Mouse (Mus musculus) cerebellum, postnatal 25 days (tissue): ENCODE data around the gene Tmem213.

Source experiments
- DNase-seq, 2 experiments: peaks; one replicate each; pipeline ENCODE4 v3.0.0; 2021; ENCODE audit warnings: mixed read lengths in 2 of 2

Tmem213 gene

GRCm38 (mm10) chr6:38159576-38159975 is 50.5 kb downstream of the Tmem213 start:
- no peak for DNase-seq

- DNase-seq: peak; percentile 86 to 94
These were observed 51.0 kb downstream of the Tmem213 start for GRCm38 (mm10) chr6:38160102-38160501.

- DNase-seq: no peak
These were observed 51.5 kb downstream of the Tmem213 start for GRCm38 (mm10) chr6:38160556-38160955.

GRCm38 (mm10) chr6:38162825-38163504 is 53.9 kb downstream of the Tmem213 start:
- no peak for DNase-seq

GRCm38 (mm10) chr6:38164705-38165104 is 55.6 kb downstream of the Tmem213 start:
- DNase-seq: no peak

GRCm38 (mm10) chr6:38165385-38165784 is 56.3 kb downstream of the Tmem213 start:
- no peak for DNase-seq
